Mouse (Mus musculus): ENCODE results near the gene Cspg5.

DNA sequence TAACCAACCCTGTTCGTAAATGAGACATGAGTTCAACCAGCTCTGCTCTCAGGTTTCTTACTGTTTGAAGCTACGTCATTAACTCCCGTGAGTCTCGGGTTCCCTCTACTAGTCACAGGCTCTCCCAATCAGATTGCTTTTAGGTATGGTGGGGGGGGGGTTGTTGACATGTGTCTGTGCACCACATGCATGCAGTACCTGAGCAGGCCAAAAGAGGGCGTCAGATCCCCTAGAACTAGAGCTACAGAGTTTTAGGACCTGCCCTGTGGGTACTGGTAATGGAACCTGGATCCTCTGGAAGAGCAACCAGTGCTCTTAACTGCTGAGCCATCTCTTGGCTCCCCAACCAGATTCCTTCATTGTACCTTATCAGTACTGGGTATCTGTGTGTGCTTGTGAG lies 32.3 kb downstream of the Cspg5 start:
- TF ChIP-seq GATA1 (IDR thresholded peaks at IDR 0.05; ENCODE audit: low read length) (no peak), TAL1 (IDR thresholded peaks at IDR 0.05; ENCODE audit: low read length) (no peak)
